In the genomic region with DNA sequence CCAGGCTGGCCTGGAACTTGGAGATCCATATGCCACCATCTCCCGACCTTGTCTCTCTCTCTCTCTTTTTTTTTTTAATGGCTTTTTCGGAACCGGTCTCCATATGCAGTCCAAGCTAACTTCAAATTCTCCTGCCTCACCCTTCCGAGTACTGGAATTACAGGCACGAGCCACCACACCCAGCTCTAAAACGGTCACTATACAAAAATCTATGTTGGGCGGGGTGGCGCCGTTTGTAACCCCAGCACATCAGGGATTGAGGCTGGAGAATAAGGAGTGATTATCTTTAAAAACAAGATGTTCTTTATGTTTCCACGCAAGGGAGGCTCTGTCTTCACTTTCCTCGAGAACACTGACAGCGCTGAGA, we compare ENCODE assay signal across 8 mouse cellular contexts. TPM values are rescaled to one million over a fixed set of nuclear protein-coding genes. Genes with fewer than 3 reads are reported as not detected.
DNase-seq lines count a peak whose midpoint lies in the region; ATAC-seq and TF ChIP-seq lines count a peak whose summit lies in the region.

No protein-coding gene starts in this region.

- H3K36me3 ChIP-seq in spleen, adult 2 months (ENCODE audit: control insufficient read depth, insufficient read depth, low read length) = 0 out of 2 replicates have a peak, but pooled peaks cover 4% of the 10 kb centered on the region
- H3K36me3 ChIP-seq in forebrain, embryonic 13.5 days (ENCODE audit: poor library complexity, severe bottlenecking) = peaks cover 22% of the 10 kb centered on the region
- peaks cover 29% of the 10 kb centered on the region for H3K36me3 ChIP-seq in liver, embryonic 12.5 days
- H3K36me3 ChIP-seq in stomach, embryonic 15.5 days = peaks cover 11% of the 10 kb centered on the region

- H3K4me2 ChIP-seq in forebrain, embryonic 13.5 days = peak overlapping the region; percentile 66
- H3K4me2 ChIP-seq in liver, embryonic 12.5 days = peak overlapping the region; percentile 85
- H3K4me2 ChIP-seq in stomach, embryonic 15.5 days = peak overlapping the region; percentile 74

- H3K9ac ChIP-seq in forebrain, embryonic 13.5 days = peak overlapping the region; percentile 77
- H3K9ac ChIP-seq in liver, embryonic 12.5 days = peak overlapping the region; percentile 76
- H3K9ac ChIP-seq in stomach, embryonic 15.5 days = 0 out of 2 replicates have a peak overlapping the region, but pooled peaks have one; percentile 84

- H3K27ac ChIP-seq in spleen, adult 2 months (ENCODE audit: insufficient read depth, low read length) = no peak overlapping the region
- H3K27ac ChIP-seq in forebrain, embryonic 13.5 days = peak overlapping the region; percentile 94
- peak overlapping the region; percentile 80 for H3K27ac ChIP-seq in liver, embryonic 12.5 days
- peak overlapping the region; percentile 96 for H3K27ac ChIP-seq in stomach, embryonic 15.5 days

- ATAC-seq in forebrain, embryonic 13.5 days = no peak; the same call in 1 of the 2 replicates
- peak; percentile 50 for ATAC-seq in liver, embryonic 12.5 days
- peak; percentile 15; the same call in 1 of the 2 replicates for ATAC-seq in stomach, embryonic 15.5 days (ENCODE audit: insufficient read depth, low FRiP score, low read depth)

- 11% methylated on average over 12 of the region's 12 CpGs for WGBS in spleen, adult 2 months
- WGBS in forebrain, embryonic 13.5 days = 6% methylated on average over 12 of the region's 12 CpGs
- WGBS in liver, embryonic 12.5 days (ENCODE audit: insufficient replicate concordance) = 5% methylated on average over 12 of the region's 12 CpGs
- WGBS in stomach, embryonic 15.5 days = 4% methylated on average over 12 of the region's 12 CpGs

- TF ChIP-seq POLR2A in spleen, adult 2 months (IDR thresholded peaks at IDR 0.05; ENCODE audit: low read depth, low read length) = no peak

- peak overlapping the region; percentile 78; the same call in 1 of the 2 replicates for H3K4me3 ChIP-seq in spleen, adult 2 months (ENCODE audit: extremely low read depth, insufficient read depth, insufficient read length)
- H3K4me3 ChIP-seq in forebrain, embryonic 13.5 days = peak overlapping the region; percentile 71
- peak overlapping the region; percentile 73 for H3K4me3 ChIP-seq in liver, embryonic 12.5 days
- peak overlapping the region; percentile 87 for H3K4me3 ChIP-seq in stomach, embryonic 15.5 days (replicated peaks)

- peaks cover 3% of the 10 kb centered on the region; the same call in 1 of the 2 replicates for H3K4me1 ChIP-seq in spleen, adult 2 months (ENCODE audit: control insufficient read depth, insufficient read depth, insufficient read length)
- H3K4me1 ChIP-seq in forebrain, embryonic 13.5 days = peaks cover 29% of the 10 kb centered on the region
- H3K4me1 ChIP-seq in liver, embryonic 12.5 days = peaks cover 39% of the 10 kb centered on the region
- peaks cover 14% of the 10 kb centered on the region for H3K4me1 ChIP-seq in stomach, embryonic 15.5 days

- H3K9me3 ChIP-seq in forebrain, embryonic 13.5 days (replicated peaks) = no peaks in the 10 kb centered on the region
- H3K9me3 ChIP-seq in liver, embryonic 12.5 days (replicated peaks) = no peaks in the 10 kb centered on the region
- no peaks in the 10 kb centered on the region for H3K9me3 ChIP-seq in stomach, embryonic 15.5 days

- no peak for TF ChIP-seq CTCF in spleen, adult 2 months (IDR thresholded peaks at IDR 0.05; ENCODE audit: extremely low read depth, insufficient read depth, insufficient read length, insufficient replicate concordance)

- no peak for DNase-seq in spleen, adult 2 months (ENCODE audit: low read depth in 1 of 2, low spot score in 2 of 2)
- DNase-seq in spleen, adult 18-20 months = no peak
- DNase-seq in cerebellum, postnatal 25 days = no peak
- DNase-seq in embryo, embryonic 10 days (ENCODE audit: low spot score) = no peak
- no peak for DNase-seq in right cerebral cortex, postnatal 36 days (ENCODE audit: low spot score in 2 of 2)

- H3K27me3 ChIP-seq in spleen, adult 2 months (ENCODE audit: control insufficient read depth, insufficient read depth, low read length) = no peaks in the 10 kb centered on the region
- H3K27me3 ChIP-seq in forebrain, embryonic 13.5 days = no peaks in the 10 kb centered on the region
- peaks cover 31% of the 10 kb centered on the region for H3K27me3 ChIP-seq in liver, embryonic 12.5 days (replicated peaks)
- H3K27me3 ChIP-seq in stomach, embryonic 15.5 days (replicated peaks) = no peaks in the 10 kb centered on the region

RNA-seq across cellular contexts. Expression of gene Nrm, which starts 0.3 kb away (rescaled TPM):
- 58.5 and 84.2 TPM in 2 replicates for polyA plus RNA-seq in spleen, adult 2 months (2012; rRNA removed)
- 41.3 and 47.9 TPM in 2 replicates for polyA plus RNA-seq in forebrain, embryonic 13.5 days (2015; fragmentation: Nextera tagmentation; extraction: Ambion mirVana)
- 29.5 and 29.8 TPM in 2 replicates for polyA plus RNA-seq in liver, embryonic 12.5 days (2016; fragmentation: Nextera tagmentation; extraction: Ambion mirVana)
- 54.0 and 54.7 TPM in 2 replicates for polyA plus RNA-seq in stomach, embryonic 15.5 days (2015; fragmentation: Nextera tagmentation; extraction: Ambion mirVana)

RNA-seq across cellular contexts. Expression of gene Ppp1r18, which starts 4.6 kb away (rescaled TPM):
- 144 and 155 TPM in 2 replicates for polyA plus RNA-seq in spleen, adult 2 months (2012; rRNA removed)
- 20.9 and 22.7 TPM in 2 replicates for polyA plus RNA-seq in forebrain, embryonic 13.5 days (2015; fragmentation: Nextera tagmentation; extraction: Ambion mirVana)
- 11.9 and 12.6 TPM in 2 replicates for polyA plus RNA-seq in liver, embryonic 12.5 days (2016; fragmentation: Nextera tagmentation; extraction: Ambion mirVana)
- polyA plus RNA-seq in stomach, embryonic 15.5 days (2015; fragmentation: Nextera tagmentation; extraction: Ambion mirVana) = 17.0 and 18.6 TPM in 2 replicates

RNA-seq across cellular contexts. Expression of gene Dhx16, which starts 18.8 kb away (rescaled TPM):
- polyA plus RNA-seq in spleen, adult 2 months (2012; rRNA removed) = 79.1 and 85.7 TPM in 2 replicates
- polyA plus RNA-seq in forebrain, embryonic 13.5 days (2015; fragmentation: Nextera tagmentation; extraction: Ambion mirVana) = 38.6 and 39.9 TPM in 2 replicates
- 50.7 and 52.8 TPM in 2 replicates for polyA plus RNA-seq in liver, embryonic 12.5 days (2016; fragmentation: Nextera tagmentation; extraction: Ambion mirVana)
- polyA plus RNA-seq in stomach, embryonic 15.5 days (2015; fragmentation: Nextera tagmentation; extraction: Ambion mirVana) = 37.8 and 41.4 TPM in 2 replicates

RNA-seq across cellular contexts. Expression of gene Mdc1, which starts 19.5 kb away (rescaled TPM):
- polyA plus RNA-seq in spleen, adult 2 months (2012; rRNA removed) = 10.8 and 11.6 TPM in 2 replicates
- polyA plus RNA-seq in forebrain, embryonic 13.5 days (2015; fragmentation: Nextera tagmentation; extraction: Ambion mirVana) = 15.1 and 18.4 TPM in 2 replicates
- 14.2 and 15.0 TPM in 2 replicates for polyA plus RNA-seq in liver, embryonic 12.5 days (2016; fragmentation: Nextera tagmentation; extraction: Ambion mirVana)
- polyA plus RNA-seq in stomach, embryonic 15.5 days (2015; fragmentation: Nextera tagmentation; extraction: Ambion mirVana) = 15.2 and 19.7 TPM in 2 replicates

RNA-seq across cellular contexts. Expression of gene Tubb5, which starts 22.7 kb away (rescaled TPM):
- polyA plus RNA-seq in spleen, adult 2 months (2012; rRNA removed) = 305 and 404 TPM in 2 replicates
- 1,790 and 1,841 TPM in 2 replicates for polyA plus RNA-seq in forebrain, embryonic 13.5 days (2015; fragmentation: Nextera tagmentation; extraction: Ambion mirVana)
- polyA plus RNA-seq in liver, embryonic 12.5 days (2016; fragmentation: Nextera tagmentation; extraction: Ambion mirVana) = 577 and 600 TPM in 2 replicates
- 762 and 772 TPM in 2 replicates for polyA plus RNA-seq in stomach, embryonic 15.5 days (2015; fragmentation: Nextera tagmentation; extraction: Ambion mirVana)
